Mouse (Mus musculus) kidney, adult 2 months (tissue): ENCODE measurements at regions not wholly inside any gene's neighbourhood (a gene's known extent, or its start where the extent isn't known, plus 50 kb on each side); places are given as distances from the start of the nearest gene placed in this dataset.

Experiments used
- CTCF ChIP-seq: fragments of 200-500 bp; conservative IDR thresholded peaks from 2 replicates; pipeline ENCODE4 v1.5.1; 2011; ENCODE audit warnings: low read depth, mild to moderate bottlenecking, control low read depth, low read length, moderate library complexity, mixed read lengths; ENCODE audit not compliant: insufficient read depth, insufficient read length
- POLR2A ChIP-seq: fragments of 200-500 bp; IDR thresholded peaks from one replicate; pipeline ENCODE4 v1.6.1; 2011; ENCODE audit warnings: low read depth, low read length, control low read depth

DNA sequence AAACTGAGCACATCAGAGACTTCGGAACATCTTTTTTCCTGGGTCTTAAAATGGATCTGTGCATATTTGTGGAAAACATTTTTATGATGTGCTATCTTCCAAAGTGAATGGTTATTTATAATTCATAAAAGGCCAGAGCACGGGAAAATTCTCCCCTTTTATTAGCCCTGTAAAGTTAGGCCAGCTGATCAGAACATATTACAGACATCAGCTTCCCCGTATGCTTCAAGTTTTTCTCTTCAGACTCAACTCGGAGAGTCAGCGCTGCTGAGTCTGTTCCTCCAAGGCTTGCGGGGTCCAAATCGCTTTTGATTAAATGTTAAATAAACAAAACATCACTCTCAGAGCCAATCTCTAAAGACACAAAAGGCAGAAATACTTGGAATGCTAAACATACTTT, 134.1 kb upstream of the Smim15 start:
- no peak for TF ChIP-seq CTCF
- TF ChIP-seq POLR2A, result no peak
